Mouse (Mus musculus) embryo, embryonic 10.5 days (tissue): ENCODE results near the gene Ifnar1.
"Not testable (repeated sequence)": the region's sequence is repeated elsewhere in the genome, so short reads cannot be mapped to it uniquely, and the experiment has no call there.

Source experiments
- DNase-seq: peaks from one replicate; pipeline ENCODE4 v3.0.0-alpha.2; 2015; ENCODE audit warnings: low spot score

The Ifnar1 gene

DNA sequence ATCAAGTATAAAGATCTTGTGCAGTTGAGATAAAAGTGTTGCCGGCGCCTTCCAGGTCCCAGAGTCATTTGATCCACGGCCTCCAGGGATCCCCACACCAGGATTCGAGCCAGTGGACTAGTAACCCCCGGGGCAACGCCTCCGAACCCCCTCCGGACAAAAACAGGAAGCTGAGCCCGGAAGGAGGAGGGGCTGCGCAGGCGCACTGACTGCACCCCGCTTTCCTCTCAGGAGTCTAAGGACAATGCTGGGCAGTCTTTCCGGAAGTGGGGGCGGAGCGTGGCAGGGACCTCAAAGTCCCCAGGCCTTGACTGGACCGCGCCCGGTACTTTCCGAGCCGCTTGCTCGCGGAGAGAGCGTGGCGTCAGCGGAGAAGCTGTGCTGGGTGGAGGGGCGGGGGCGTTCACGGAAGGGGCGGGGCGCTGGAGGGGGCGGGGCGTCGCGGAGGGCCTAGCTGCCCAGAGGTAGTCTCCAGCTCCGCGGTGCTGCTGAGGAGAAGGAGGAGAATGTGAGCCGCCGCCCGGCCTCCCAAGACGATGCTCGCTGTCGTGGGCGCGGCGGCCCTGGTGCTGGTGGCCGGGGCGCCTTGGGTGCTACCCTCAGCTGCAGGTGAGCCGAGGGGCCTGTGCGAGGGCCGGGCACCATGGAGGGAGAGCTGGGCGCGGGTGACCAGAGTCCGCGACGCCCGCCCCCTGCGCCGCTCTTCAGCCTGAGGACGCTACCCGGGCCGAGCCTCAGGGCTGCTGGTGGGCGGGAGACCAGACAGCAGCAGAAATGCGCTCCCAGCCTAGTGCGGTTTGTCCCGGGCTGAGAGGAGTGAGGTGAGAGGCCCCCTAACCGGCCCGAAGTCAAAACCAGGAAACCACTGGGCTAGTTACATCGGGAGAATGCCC lies at the start of gene Ifnar1:
TSS of gene Ifnar1 (plus strand) at position 431 of the 893 bp plus-strand sequence.
- DNase-seq: peak; percentile 99

DNA sequence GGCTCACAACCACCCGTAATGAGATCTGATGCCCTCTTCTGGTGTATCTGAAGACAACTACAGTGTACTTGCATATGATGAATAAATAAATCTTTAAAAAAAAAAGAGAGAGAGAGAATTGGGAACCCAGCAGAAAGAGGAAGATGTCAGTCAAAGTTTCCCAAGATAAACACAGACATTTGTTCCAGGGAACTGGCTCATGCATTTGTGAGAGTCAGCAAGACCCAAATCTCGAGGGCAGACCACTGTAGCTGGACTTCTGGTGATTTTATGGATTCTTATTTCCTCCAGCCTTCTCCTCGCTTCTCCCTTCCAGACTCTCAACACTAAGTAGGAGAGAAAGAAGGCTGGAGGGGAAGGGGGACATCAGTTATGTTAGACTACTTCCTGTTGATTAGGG lies 47.0 kb upstream of the Ifnar1 start:
- DNase-seq: no peak

DNA sequence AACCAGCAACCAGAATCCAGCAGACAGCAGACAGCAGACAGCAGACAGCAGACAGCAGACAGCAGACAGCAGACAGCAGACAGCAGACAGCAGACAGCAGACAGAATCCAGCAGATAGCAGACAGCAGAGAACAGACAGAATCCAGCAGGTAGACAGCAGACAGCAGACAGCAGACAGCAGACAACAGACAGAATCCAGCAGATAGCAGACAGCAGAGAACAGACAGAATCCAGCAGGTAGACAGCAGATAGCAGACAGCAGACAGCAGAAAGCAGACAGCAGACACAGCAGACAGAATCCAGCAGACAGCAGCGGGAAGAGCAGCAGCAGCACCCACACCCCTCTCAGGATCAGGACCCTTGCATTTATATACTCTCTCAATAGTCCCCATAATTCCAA lies 46.4 kb upstream of the Ifnar1 start:
- not testable (repeated sequence) for DNase-seq

DNA sequence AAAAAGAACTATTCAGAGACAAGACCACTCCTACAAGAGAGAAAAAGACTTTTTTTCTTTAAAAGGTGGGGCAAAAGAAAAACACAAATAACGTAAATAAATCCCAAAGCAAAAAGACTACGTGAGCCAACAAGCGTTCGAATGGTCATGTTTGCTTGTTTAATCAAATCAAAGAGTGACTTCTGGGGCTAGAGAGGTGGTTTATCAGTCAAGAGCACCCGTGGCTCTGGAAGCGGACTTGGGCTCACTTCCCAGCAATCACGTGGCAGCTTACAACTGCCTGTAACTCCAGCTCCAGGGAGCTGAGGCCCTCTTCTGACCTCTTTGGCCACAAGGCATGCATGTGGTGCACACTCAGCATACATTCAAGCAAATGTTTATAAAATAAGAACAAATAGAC lies 43.7 kb upstream of the Ifnar1 start:
- no peak for DNase-seq

DNA sequence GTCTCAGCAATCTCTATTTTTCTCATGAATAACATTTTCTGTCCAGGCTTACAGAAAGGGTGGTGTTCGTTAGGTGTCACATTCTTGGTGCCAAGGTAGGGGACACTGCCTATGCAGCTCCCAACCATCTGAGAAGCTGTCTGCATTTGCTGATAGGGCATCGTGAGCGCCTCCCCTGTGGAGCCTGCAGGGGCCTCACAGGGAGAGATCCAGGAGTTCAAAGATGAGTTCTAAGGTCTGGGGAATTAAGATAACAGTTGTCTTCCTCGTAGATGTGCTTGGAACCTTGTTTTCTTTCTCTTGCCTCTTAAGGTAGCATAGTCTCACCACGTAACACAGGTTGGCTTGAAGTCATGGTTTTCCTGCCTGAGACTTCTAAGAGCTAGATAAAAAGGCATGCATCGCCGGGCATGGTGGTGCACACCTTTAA lies 43.2 kb upstream of the Ifnar1 start:
- DNase-seq: no peak

DNA sequence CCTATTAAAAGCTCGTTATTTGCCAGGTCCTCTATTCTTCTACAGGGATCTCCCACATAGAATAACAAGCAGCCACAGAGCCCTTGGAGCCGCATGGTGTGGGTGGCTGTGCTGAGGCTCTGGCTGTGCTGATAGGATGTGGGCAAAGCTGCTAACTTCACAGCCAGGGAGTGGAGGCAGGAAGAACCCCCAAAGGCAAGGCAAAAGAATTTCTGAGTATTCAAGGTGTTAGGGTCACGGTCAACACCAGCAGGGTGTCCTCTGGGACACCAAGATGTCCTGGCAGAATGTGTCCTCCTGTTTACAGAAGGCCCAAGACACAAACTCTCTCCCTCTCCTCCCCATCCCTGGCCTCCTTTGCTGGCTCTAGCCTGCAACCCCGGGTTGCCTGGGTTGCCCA lies 42.6 kb upstream of the Ifnar1 start:
- DNase-seq: no peak

DNA sequence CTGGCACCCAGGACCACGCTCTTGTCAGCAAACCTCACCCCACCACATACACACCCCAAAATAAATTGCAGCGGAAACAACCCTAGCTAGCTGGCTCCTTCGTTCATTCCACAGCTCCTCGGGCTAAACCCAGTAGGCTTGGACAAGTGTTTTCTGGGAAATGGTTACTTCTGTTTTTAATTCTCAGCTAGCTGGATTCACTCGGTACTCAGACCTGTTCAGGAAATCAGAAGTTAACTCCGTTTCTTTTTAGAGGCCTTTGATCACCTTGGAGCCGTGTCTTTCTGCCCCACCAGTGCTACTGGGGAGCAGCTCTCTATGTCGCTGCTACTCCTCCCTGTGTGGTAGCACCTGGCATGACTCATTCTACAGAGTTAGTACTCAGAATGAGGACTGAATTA lies 41.8 kb upstream of the Ifnar1 start:
- DNase-seq: no peak

DNA sequence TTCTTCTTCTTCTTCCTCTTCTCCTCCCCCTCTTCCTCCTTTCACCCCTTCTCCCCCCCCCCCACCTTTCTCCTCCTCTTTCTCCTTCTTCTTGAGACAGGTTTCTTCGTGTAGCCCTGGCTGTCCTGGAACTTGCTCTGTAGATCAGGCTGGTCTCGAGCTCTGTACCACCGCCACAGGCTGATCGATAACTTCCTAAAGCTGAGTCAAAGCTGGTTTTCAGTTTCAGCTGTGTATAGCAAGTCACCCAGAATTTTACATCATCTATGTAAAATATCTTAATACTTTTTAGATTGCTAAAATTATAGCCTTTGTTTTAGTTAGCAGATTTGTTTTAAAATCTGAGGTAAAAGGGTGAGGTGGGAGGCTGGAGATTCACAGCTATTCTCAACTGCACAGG lies 40.2 kb upstream of the Ifnar1 start:
- no peak for DNase-seq

DNA sequence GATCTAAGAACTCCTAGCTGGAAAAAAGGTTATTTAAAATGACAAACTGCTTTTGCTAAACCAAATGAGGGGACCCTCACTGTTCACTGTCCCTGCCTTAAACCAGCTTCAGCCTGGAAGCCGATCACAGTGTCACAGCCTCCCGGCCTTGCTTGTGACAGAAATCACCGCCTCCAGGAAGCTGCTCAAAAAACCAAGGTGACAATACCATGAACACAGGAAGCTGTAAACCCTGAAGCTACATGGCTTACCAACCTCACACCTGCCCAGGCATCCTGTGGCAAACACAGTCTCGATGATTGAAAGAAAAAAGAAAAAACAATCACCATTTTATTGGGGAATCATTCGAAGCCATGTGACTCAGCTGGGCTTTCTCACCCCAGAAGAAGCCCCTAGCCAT lies 39.5 kb upstream of the Ifnar1 start:
- DNase-seq: no peak

DNA sequence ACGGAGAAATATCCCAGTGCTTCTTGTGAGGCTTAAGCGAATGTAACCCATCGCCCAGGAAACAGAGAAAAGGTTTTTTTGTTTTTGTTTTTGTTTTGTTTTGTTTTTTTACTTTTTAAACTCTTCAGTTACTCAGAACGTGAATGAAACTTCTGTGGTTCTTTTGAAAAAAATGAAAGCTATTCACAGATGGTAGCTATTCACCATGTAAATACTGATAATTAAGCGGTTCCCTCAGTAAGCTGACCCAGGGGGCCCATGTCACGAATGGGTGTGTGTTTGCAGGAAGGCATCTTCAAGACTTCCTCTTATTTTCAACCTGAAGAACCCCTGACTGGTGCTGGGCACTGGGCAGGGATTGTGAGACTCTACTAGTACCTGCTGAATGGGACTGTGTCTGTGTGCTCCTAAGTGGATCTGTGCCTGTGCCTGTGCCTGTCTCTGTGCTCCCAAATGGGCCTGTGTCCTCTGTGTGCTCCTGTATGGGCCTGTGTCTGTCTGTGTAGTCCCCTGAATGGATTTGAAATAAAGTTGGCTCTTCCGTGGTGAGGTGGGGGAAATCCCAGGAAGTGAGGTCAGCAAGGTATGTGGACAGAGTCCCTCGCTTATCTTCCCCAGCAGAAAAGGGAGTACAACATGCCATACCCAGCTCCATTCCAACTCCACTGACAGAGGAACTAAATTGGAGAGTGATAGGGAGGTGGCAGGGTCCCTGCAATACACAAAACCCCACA lies 38.1 kb upstream of the Ifnar1 start:
- no peak for DNase-seq

DNA sequence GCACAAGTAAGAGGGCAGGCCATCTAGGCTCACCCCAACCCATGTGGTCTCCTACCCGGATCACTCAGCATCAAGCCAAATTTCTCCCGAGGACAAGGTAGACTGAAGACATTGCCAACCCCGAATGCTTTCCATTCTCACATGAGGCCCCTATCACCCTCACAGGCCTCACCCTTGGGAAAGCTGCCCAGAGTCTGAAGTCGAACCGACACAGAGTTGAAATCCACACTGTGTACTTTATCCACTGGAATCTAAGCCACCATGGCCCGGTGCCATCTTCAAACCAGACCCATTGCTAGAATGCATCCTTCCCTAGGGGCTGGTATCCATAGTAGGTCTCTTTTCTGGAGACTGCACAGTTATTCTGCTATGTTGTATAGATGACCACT lies 37.5 kb upstream of the Ifnar1 start:
- no peak for DNase-seq

DNA sequence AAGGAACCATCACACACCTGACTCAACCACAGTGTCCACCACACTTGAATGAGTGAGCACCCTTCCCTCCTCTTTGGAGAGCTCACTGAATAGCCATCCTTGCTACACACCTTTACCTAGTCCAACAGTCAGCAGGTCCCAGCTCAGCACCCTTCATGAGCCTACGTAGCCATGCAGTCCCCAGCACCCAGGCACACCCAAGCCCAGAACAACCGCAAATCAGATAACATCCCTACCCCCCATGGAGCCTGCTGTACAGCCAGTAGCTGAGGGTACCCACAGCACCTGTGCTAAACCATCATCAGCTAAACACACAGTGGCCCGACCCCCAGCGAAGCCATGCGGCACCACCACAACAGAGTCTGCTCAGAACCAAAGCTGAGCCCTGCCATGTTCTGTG lies 37.0 kb upstream of the Ifnar1 start:
- no peak for DNase-seq

DNA sequence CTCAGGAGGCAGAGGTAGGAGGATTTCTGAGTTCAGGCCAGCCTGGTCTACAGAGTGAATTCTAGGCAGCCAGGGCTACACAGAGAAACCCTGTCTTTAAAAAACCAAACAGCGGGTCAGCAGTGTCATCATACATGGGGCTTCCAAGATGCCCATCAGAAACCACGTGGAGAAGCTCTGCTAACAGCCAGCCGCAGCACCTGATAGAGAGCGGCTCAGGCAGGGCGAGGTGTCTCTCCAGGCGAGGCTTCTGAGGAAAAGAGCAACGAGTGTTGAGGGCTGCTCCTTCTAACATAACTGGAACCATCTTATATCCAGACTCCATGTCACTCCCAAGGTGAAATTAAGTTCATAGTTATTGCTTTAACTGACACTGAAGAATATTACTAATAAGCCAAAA lies 36.1 kb upstream of the Ifnar1 start:
- DNase-seq: no peak

DNA sequence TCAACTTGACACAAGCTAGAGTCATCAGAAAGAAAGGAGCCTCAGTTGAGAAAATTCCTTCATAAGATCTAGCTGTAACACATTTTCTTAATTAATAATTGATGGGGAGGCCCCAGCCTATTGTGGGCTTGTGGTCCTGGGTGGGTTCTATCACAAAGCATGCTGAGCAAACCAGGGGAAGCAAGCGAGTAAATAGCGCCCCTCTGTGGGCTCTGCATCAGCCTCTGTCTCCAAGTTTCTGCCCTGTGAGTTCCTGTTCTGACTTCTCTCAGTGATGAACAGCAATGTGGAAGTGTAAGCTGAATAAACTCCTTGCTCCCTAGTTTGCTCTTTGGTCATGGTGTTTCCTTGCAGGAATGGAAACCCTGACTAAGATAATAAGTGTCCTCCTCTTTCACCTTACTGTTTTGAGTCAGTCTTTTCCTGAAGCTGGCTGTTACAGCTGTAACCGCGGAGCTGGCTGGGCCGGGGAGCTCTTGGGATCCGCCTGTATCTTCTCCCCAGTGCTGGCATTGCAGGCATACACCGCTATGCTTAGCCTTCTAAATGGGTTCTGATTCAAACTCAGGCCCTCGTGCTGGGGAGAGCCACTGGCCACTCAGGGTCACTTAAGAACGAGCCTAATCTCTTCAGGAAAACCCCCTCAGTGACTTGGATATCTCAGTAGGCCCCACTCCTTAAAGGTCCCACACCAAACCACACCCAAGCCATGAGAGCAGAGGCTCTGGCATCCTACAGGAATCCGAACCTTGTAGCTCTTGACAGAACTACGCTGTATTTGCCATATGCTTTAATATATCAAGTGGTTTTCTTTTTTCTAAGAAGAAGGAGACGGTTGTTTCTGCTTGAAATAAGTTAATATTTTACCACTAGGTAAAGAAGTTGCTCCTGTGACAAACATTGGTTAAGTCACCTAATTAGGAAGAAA lies 34.6 kb upstream of the Ifnar1 start:
- DNase-seq: no peak

DNA sequence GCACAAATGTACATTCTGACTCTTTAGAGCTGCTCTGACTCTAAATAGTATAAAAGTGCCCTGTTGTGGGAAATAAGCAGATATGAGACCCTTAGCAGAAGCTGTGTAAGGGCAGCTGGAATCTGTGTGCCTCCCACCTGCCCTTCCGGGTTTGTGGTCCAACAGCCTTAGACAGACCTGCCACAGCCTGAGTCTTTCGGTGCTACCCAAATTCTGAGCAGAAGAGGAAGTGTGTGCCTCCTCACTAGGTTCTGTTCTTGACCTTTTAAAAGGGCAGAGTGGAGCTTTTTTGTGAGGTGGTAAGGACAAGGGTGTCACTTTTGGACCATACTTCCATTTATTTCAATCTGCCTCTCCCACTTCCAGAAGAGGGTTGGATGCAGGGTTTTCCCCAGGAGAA lies 33.1 kb upstream of the Ifnar1 start:
- DNase-seq: no peak

DNA sequence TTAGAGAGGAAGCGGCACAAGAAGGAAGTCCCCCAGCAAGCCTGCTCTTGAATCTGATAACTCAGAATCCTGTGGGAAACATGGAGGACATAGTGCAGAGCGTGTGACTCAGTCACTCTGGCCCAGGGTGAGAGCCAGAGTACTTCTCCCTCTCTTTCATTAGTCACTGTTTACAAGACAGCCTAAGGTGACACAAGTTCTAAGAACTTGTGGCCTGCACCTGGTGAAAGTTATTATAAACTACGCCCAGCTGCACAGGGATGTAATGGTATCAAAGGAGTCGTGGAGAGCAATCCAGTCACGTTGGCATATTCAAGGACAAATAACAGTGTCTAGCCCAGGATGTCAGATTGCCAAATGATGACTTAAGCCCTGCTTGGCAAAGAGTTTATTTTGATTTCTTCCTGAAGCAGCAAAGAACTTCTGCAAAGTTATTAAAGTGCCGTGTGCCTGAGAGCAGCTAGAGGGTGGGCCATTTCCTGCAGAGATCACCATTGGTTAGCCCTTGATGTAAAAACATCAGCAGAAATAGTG lies 32.6 kb upstream of the Ifnar1 start:
- DNase-seq: no peak

DNA sequence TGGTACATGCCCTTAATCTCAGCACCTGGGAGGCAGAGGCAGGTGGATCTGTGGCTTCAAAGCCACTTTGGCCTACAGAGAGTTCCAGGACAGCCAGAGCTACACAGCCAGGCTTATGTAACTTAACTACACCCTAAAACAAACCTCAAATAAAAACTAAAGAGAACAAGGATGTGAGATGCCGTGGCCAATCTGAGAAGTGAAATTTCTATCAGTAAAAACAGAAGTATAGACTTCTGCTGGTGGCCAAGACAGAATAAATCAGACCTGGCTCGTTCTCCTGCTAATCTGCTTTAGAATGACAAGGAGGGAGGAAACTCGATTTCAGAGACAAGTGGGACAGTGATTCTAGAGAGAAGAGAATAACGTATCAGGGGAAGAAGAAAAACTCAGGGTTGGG lies 29.2 kb upstream of the Ifnar1 start:
- no peak for DNase-seq

DNA sequence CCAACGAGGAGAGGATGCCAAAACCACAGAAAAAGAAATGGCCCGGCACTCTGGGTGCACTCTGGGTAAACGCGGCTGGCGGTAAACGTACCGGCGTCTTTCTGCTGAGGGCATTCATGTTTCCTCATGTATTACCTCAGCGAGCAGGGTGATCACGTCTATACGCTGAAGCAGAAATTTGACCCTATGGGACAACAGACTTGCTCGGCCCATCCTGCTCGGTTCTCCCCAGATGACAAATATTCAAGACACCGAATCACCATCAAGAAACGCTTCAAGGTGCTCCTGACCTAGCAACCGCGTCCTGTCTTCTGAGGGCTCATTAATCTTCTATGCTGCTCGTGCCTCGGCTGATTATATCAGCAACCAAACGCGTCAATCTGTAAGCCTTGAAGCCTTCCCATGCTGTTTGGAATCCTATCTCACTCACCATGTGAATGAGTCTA lies 26.7 kb upstream of the Ifnar1 start:
- no peak for DNase-seq

DNA sequence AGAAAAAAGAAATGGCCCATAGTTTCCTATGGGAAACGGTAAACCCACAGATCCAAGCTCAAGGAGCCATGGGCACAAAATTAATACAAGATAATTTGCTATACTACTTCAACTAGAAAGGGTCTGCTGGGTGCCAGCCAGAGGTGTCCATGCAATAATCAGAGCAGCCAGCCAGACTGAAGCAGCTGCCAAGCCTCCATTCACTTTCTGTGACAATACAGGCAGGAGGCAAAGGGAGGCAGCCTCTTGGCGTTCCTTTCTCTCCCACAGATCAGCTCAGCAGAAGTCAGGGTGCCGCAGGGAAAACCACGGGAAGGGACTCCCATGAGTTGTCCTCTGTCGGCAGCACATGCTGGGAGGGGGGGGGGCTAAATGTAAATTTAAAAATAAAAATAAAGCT lies 26.1 kb upstream of the Ifnar1 start:
- DNase-seq: no peak

DNA sequence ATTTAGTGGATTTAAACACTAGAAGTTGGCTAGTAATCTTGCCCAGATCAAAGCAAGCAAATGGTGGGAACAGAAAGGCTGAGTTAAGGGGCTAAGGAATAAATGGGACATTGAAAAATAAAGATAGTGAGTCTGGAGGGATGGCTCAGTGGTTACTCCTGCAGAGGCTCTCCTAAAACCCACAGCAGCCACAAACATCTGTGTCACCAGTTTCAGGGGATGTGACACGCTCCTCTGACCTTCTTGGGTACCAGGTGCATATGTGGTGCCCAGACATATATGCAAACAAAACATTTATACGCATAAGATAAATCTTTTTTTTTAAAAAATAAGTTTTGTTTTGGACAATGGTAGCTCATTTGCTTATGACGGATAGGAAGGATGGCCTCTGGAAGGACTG lies 25.6 kb upstream of the Ifnar1 start:
- no peak for DNase-seq

DNA sequence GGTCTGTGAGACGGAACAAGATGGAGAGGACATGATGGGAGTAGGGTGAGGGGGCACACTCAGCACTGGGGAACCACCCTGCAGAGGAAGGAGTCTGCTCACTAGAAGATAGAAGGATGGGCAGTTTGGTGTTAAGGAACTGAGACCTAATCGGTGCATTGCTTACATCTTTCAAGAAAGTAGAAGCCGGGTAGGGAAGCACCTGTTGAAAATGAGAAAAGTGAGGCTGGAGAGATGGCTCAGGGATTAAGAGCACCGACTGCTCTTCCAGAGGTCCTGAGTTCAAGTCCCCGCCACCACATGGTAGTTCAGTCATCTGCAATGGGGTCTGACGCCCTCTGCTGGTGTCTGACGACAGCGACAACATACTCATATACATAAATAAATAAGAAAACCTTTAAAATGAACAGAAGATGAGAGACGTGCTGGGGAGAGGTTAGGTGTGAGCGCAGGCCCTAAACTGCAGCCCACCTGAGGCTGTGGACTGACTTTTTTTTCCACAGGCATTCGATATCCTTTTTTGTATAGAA lies 25.1 kb upstream of the Ifnar1 start:
- DNase-seq: no peak
